Mouse (Mus musculus) midbrain, embryonic 11.5 days (tissue): ENCODE data around the gene Pax5. TPM values are rescaled to one million over a fixed set of nuclear protein-coding genes. Genes with fewer than 3 reads are reported as not detected.
A peak's percentile ranks its signal among the peaks of the same experiment; 100 is the strongest.

Experiments used
- ATAC-seq: fragments of 200-750 bp; cut with Nextera tagmentation; 2 replicates; pipeline ENCODE4 v1.8.0; 2017; ENCODE audit warnings: moderate TSS enrichment, moderate library complexity; ENCODE audit not compliant: low FRiP score
- DNase-seq: peaks from one replicate; pipeline ENCODE4 v3.0.0; 2015; ENCODE audit warnings: low spot score; ENCODE audit errors: missing footprints
- H3K27ac ChIP-seq: fragments of 300-500 bp; sonication (generic); 2 replicates; pipeline ENCODE4 v1.5.1; 2014; ENCODE audit warnings: low read depth, low read length
- H3K27me3 ChIP-seq: fragments of 300-500 bp; sonication (generic); 2 replicates; pipeline ENCODE4 v1.6.1; 2014; ENCODE audit warnings: mild to moderate bottlenecking, low read length, moderate library complexity, mixed read lengths; ENCODE audit not compliant: control insufficient read depth, insufficient read depth
- H3K36me3 ChIP-seq: fragments of 300-500 bp; sonication (generic); 2 replicates; pipeline ENCODE4 v1.6.1; 2014; ENCODE audit warnings: mild to moderate bottlenecking, low read length, moderate library complexity, mixed read lengths; ENCODE audit not compliant: control insufficient read depth, insufficient read depth
- H3K4me1 ChIP-seq: fragments of 300-500 bp; sonication (generic); 2 replicates; pipeline ENCODE4 v1.6.1; 2014; ENCODE audit warnings: low read length; ENCODE audit not compliant: control insufficient read depth, insufficient read depth
- H3K4me2 ChIP-seq: fragments of 300-500 bp; sonication (generic); 2 replicates; pipeline ENCODE4 v1.6.1; 2014; ENCODE audit warnings: mild to moderate bottlenecking, moderate library complexity
- H3K4me3 ChIP-seq: fragments of 300-500 bp; sonication (generic); 2 replicates; pipeline ENCODE4 v1.5.1; 2014; ENCODE audit warnings: low read depth, low read length
- H3K9ac ChIP-seq: fragments of 300-500 bp; sonication (generic); 2 replicates; pipeline ENCODE4 v1.6.1; 2014; ENCODE audit warnings: low read length
- H3K9me3 ChIP-seq: fragments of 300-500 bp; sonication (generic); 2 replicates; pipeline ENCODE4 v1.6.1; 2016; ENCODE audit warnings: low read length; ENCODE audit not compliant: control insufficient read depth
- WGBS: fragments of 180-500 bp; shearing (Covaris S2); extraction: QIAGEN DNeasy Blood & Tissue Kit; methylation state at CpG from one replicate; pipeline ENCODE4 v1.1.7; 2014; 5-methylcytosine and 5-hydroxymethylcytosine counted together
- microRNA-seq: library from miRNA; unstranded; fragments of <30 nt; microRNA quantifications from one replicate; pipeline ENCODE4, GENCODE M21; 2017
- polyA plus RNA-seq: library from polyadenylated mRNA; unstranded; fragments of >200 nt; fragmentation: Nextera tagmentation; extraction: Ambion mirVana; gene quantifications from 2 replicates; pipeline ENCODE4 v1.2.1, GENCODE M21; 2014

Pax5 gene
- polyA plus RNA-seq, 1 experiment from 2014 or later, result 4.1 TPM

- H3K4me1 ChIP-seq, result no peaks in the 10 kb centered on the region
- no peak overlapping the region for H3K4me3 ChIP-seq
- no peak overlapping the region for H3K27ac ChIP-seq
- no peak overlapping the region for H3K9ac ChIP-seq
- DNase-seq (peak; percentile 37), ATAC-seq (no peak)
- WGBS, result 85% methylated on average over 8 of the region's 8 CpGs
- no peak overlapping the region for H3K4me2 ChIP-seq
- no peaks in the 10 kb centered on the region for H3K27me3 ChIP-seq
- no peaks in the 10 kb centered on the region for H3K9me3 ChIP-seq
- H3K36me3 ChIP-seq, result no peaks in the 10 kb centered on the region
These were observed 222.1 kb downstream of the Pax5 start for GRCm38 (mm10) chr4:44488219-44488618.

- WGBS, result 88% methylated on average over 9 of the region's 9 CpGs
- no peaks in the 10 kb centered on the region; the same call in 1 of the 2 replicates for H3K9me3 ChIP-seq
- no peak for ATAC-seq
These were observed 227.4 kb downstream of the Pax5 start for GRCm38 (mm10) chr4:44482851-44483250.

GRCm38 (mm10) chr4:44479755-44480154 is 230.5 kb downstream of the Pax5 start:
- WGBS, result 91% methylated on average over 1 of the region's 1 CpGs
- no peak for DNase-seq
- H3K27me3 ChIP-seq, result no peaks in the 10 kb centered on the region
- H3K27ac ChIP-seq, result no peak overlapping the region
- ATAC-seq, result no peak
- H3K4me2 ChIP-seq, result no peak overlapping the region
- no peak overlapping the region for H3K9ac ChIP-seq
- no peaks in the 10 kb centered on the region for H3K4me1 ChIP-seq
- no peak overlapping the region for H3K4me3 ChIP-seq
- H3K36me3 ChIP-seq, result no peaks in the 10 kb centered on the region
- no peaks in the 10 kb centered on the region; the same call in 1 of the 2 replicates for H3K9me3 ChIP-seq

More at GRCm38 (mm10) chr4:44482851-44483250, 227.4 kb downstream of the Pax5 start:
- Histone ChIP-seq H3K36me3 (no peaks in the 10 kb centered on the region), H3K27ac (no peak overlapping the region), H3K27me3 (no peaks in the 10 kb centered on the region), H3K4me3 (no peak overlapping the region), H3K4me1 (no peaks in the 10 kb centered on the region), H3K9ac (no peak overlapping the region), H3K4me2 (no peak overlapping the region)
- no peak for DNase-seq

Small RNA genes lying within 50 kb of the gene (microRNA-seq; reads per million reads assigned to microRNA genes)
- 0.76 reads per million for gene Mir5120

Other genes starting within 250 kb of the Pax5 start
- gene Zcchc7, start 45.4 kb upstream of the Pax5 start, polyA plus RNA-seq, result 19.5 TPM in 2 replicates